Mouse (Mus musculus) ES-Bruce4 (cell line): ENCODE results near the gene Chst12.

Experiments
- CTCF ChIP-seq: IDR thresholded peaks from one replicate; pipeline ENCODE4 v1.8.1; 2011; ENCODE audit warnings: low read depth, low read length
- POLR2A ChIP-seq: IDR thresholded peaks from one replicate; pipeline ENCODE4 v1.8.1; 2011; ENCODE audit warnings: low read length; ENCODE audit not compliant: insufficient read depth

DNA sequence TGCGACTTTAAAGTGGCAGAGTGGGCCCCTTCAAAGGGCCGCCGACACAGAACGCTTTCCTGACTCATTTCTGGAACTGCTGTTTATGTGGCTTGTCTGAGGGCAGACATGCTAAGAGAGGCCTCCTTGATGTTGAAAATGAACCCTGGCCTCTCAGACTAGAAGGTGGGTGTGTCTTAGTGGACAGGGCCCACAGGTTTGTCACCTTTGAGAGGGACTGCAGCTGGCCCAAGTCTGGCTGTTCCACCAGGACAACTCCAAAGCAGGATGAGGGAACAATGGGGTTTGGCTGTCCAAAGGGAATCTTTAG is 12.5 kb downstream of the Chst12 start:
- TF ChIP-seq CTCF, result no peak
- no peak for TF ChIP-seq POLR2A
